9 mouse cellular contexts compared by ENCODE assay signal in genomic region chr13:44353899-44354298, GRCm38 (mm10).
DNase-seq lines count a peak whose midpoint lies in the region; ATAC-seq and TF ChIP-seq lines count a peak whose summit lies in the region.
"Had no signal": no experiment of that assay in that cellular context is flagged by ENCODE, and none has a peak within 500 bp of the region (broad histone marks: within the 10 kb centered on the region; RNA-seq: fewer than 3 reads in every experiment).

No protein-coding gene starts in this region.

- no peak for DNase-seq in midbrain, embryonic 10.5 days (ENCODE audit: low spot score)
- DNase-seq in kidney, postnatal 0 days (ENCODE audit: low spot score), result peak; percentile 76
- DNase-seq in right cerebral cortex, postnatal 10 days (ENCODE audit: low spot score in 2 of 2), result no peak
- DNase-seq in adrenal gland, adult (ENCODE audit: inconsistent age in 2 of 2, low spot score in 1 of 2), result no peak
- DNase-seq in urinary bladder, adult 2 months (ENCODE audit: low spot score), result no peak
- DNase-seq in left cerebral cortex, adult 11 months (ENCODE audit: low spot score), result no peak

- H3K9me3 ChIP-seq in midbrain, embryonic 10.5 days (replicated peaks), result peaks cover 8% of the 10 kb centered on the region
- H3K9me3 ChIP-seq in midbrain, embryonic 15.5 days, result no peaks in the 10 kb centered on the region
- H3K9me3 ChIP-seq in forebrain, embryonic 13.5 days (replicated peaks), result 0 out of 2 replicates have a peak, but pooled peaks cover 3% of the 10 kb centered on the region
- H3K9me3 ChIP-seq in kidney, postnatal 0 days (replicated peaks; ENCODE audit: low read length), result no peaks in the 10 kb centered on the region; the same call in 1 of the 2 replicates
- H3K9me3 ChIP-seq: midbrain, embryonic 12.5 days had no signal

- no peak; the same call in 1 of the 2 replicates for TF ChIP-seq CTCF in kidney, postnatal 0 days (IDR thresholded peaks at IDR 0.05; ENCODE audit: low read depth)

- peak overlapping the region; percentile 1; the same call in 1 of the 2 replicates for H3K27ac ChIP-seq in midbrain, embryonic 10.5 days (replicated peaks)
- H3K27ac ChIP-seq in midbrain, embryonic 15.5 days, result no peak overlapping the region
- H3K27ac ChIP-seq in forebrain, embryonic 13.5 days, result no peak overlapping the region
- peak overlapping the region; percentile 47; the same call in 1 of the 2 replicates for H3K27ac ChIP-seq in kidney, postnatal 0 days
- H3K27ac ChIP-seq: midbrain, embryonic 12.5 days had no signal

- no peaks in the 10 kb centered on the region for H3K36me3 ChIP-seq in midbrain, embryonic 10.5 days
- no peaks in the 10 kb centered on the region for H3K36me3 ChIP-seq in midbrain, embryonic 15.5 days (replicated peaks)
- H3K36me3 ChIP-seq in forebrain, embryonic 13.5 days (ENCODE audit: poor library complexity, severe bottlenecking), result no peaks in the 10 kb centered on the region
- H3K36me3 ChIP-seq in kidney, postnatal 0 days (ENCODE audit: insufficient read depth, low read length), result no peaks in the 10 kb centered on the region
- H3K36me3 ChIP-seq: midbrain, embryonic 12.5 days had no signal

- peaks cover 18% of the 10 kb centered on the region for H3K4me1 ChIP-seq in midbrain, embryonic 10.5 days
- H3K4me1 ChIP-seq in midbrain, embryonic 15.5 days, result 0 out of 2 replicates have a peak, but pooled peaks cover 3% of the 10 kb centered on the region
- H3K4me1 ChIP-seq in forebrain, embryonic 13.5 days, result peaks cover 25% of the 10 kb centered on the region
- H3K4me1 ChIP-seq in kidney, postnatal 0 days (replicated peaks; ENCODE audit: insufficient read depth, low read length), result peaks cover 24% of the 10 kb centered on the region

- H3K27me3 ChIP-seq in midbrain, embryonic 10.5 days (ENCODE audit: low read depth, poor library complexity, severe bottlenecking), result peaks cover 29% of the 10 kb centered on the region
- no peaks in the 10 kb centered on the region for H3K27me3 ChIP-seq in midbrain, embryonic 15.5 days (replicated peaks)
- no peaks in the 10 kb centered on the region for H3K27me3 ChIP-seq in forebrain, embryonic 13.5 days
- no peaks in the 10 kb centered on the region for H3K27me3 ChIP-seq in kidney, postnatal 0 days (ENCODE audit: insufficient read depth, low read length)

- 66% methylated on average over 9 of the region's 9 CpGs for WGBS in midbrain, embryonic 10.5 days
- 45% methylated on average over 9 of the region's 9 CpGs for WGBS in midbrain, embryonic 15.5 days
- WGBS in forebrain, embryonic 13.5 days, result 16% methylated on average over 9 of the region's 9 CpGs
- WGBS in kidney, postnatal 0 days, result 5% methylated on average over 9 of the region's 9 CpGs

- no peak overlapping the region for H3K9ac ChIP-seq in midbrain, embryonic 15.5 days
- no peak overlapping the region for H3K9ac ChIP-seq in forebrain, embryonic 13.5 days
- H3K9ac ChIP-seq in kidney, postnatal 0 days (ENCODE audit: low read depth, low read length), result no peak overlapping the region
- H3K9ac ChIP-seq: midbrain, embryonic 12.5 days had no signal

- no peak overlapping the region for H3K4me3 ChIP-seq in midbrain, embryonic 10.5 days
- no peak overlapping the region for H3K4me3 ChIP-seq in midbrain, embryonic 15.5 days
- H3K4me3 ChIP-seq in forebrain, embryonic 13.5 days, result no peak overlapping the region
- H3K4me3 ChIP-seq in kidney, postnatal 0 days (replicated peaks; ENCODE audit: low read depth, low read length), result no peak overlapping the region
- H3K4me3 ChIP-seq: midbrain, embryonic 12.5 days had no signal

- ATAC-seq in midbrain, embryonic 15.5 days (replicated peaks), result no peak
- no peak for ATAC-seq in forebrain, embryonic 13.5 days
- no peak for ATAC-seq in kidney, postnatal 0 days (replicated peaks; ENCODE audit: low FRiP score, low read depth)

- no peak overlapping the region for H3K4me2 ChIP-seq in midbrain, embryonic 15.5 days
- peak overlapping the region; percentile 40 for H3K4me2 ChIP-seq in forebrain, embryonic 13.5 days
- peak overlapping the region; percentile 35 for H3K4me2 ChIP-seq in kidney, postnatal 0 days (ENCODE audit: low read length)
- H3K4me2 ChIP-seq: midbrain, embryonic 12.5 days had no signal

Comparison
In these comparisons a context has a peak if more than half of its experiments do, and no peak if none do; other contexts are left out.
1. H3K27ac ChIP-seq: peak in midbrain, embryonic 10.5 days (single experiment) and kidney, postnatal 0 days (single experiment); none in midbrain, embryonic 15.5 days (single experiment) and forebrain, embryonic 13.5 days (single experiment).